Mouse (Mus musculus): ENCODE measurements around the gene Ntpcr. TPM values are rescaled to one million over a fixed set of nuclear protein-coding genes. Genes with fewer than 3 reads are reported as not detected.

Gene Ntpcr
- polyA plus RNA-seq, 1 experiment from 2014 or later = 19.3 TPM

DNA sequence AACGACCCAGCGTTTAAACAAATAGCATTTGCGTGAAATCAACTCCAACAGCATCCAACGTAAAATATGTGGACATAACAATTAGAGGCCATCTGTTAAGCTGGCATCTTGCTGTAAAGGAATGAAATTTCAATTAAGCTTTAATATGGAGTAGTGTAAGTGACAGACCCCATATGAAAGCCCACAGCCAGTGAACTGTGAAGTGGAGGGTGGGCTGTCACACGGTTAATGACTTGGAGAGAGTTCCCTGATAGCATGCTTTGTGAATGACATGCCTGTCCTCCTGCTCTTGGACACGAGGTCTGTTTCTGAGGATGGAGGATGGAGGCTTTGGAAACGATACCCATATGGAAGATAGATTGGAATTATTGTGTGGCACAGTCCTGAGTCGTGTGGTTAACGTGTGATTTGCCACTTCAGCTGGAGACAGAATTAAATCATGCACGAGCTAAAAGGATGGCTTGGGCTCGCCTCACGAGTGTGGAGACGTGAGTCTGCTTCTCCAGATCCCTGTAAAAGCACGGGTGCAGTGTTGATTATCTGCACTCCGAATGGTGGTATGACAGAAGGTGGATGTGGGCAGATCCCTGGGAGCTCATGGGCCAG, 26.8 kb upstream of the Ntpcr start:
- Histone ChIP-seq H3K9me3 (0 out of 2 replicates have a peak, but pooled peaks cover 4% of the 10 kb centered on the region), H3K27me3 (replicated peaks; ENCODE audit: low read depth, poor library complexity, severe bottlenecking) (no peaks in the 10 kb centered on the region), H3K4me1 (no peaks in the 10 kb centered on the region), H3K27ac (replicated peaks) (no peak overlapping the region), H3K4me3 (no peak overlapping the region), H3K36me3 (replicated peaks) (no peaks in the 10 kb centered on the region)
- 86% methylated on average over 15 of the region's 15 CpGs for WGBS
- DNase-seq (ENCODE audit: low spot score) = no peak

DNA sequence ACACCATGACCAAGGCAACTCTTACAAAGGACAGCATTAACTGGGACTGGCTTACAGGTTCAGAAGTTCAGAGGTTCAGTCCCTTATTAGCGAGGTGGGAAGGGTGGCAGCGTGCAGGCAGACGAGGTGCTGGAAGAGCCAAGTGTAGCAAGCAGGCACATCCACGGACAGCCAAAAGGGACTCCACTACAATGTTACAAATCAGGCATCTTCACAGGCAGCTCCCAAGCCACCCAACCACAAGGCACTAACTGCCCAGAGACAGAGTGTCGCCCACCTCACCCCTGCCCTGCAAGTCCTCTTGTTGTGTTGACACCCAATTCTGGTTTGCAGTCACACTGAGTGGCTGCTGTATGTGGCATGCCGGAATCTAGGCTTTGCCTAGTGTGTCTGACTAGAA, 25.3 kb upstream of the Ntpcr start:
- DNase-seq (ENCODE audit: low spot score) = no peak
- H3K4me1 ChIP-seq = no peaks in the 10 kb centered on the region
- WGBS = 84% methylated on average over 6 of the region's 6 CpGs
- H3K4me3 ChIP-seq = no peak overlapping the region
- H3K36me3 ChIP-seq (replicated peaks) = no peaks in the 10 kb centered on the region
- H3K9me3 ChIP-seq = no peaks in the 10 kb centered on the region
- no peaks in the 10 kb centered on the region for H3K27me3 ChIP-seq (replicated peaks; ENCODE audit: low read depth, poor library complexity, severe bottlenecking)
- H3K27ac ChIP-seq (replicated peaks) = no peak overlapping the region

GRCm38 (mm10) chr8:125705816-125706215, 23.9 kb upstream of the Ntpcr start:
- no peaks in the 10 kb centered on the region for H3K9me3 ChIP-seq
- H3K27ac ChIP-seq (replicated peaks) = no peak overlapping the region
- no peaks in the 10 kb centered on the region for H3K27me3 ChIP-seq (replicated peaks; ENCODE audit: low read depth, poor library complexity, severe bottlenecking)
- no peaks in the 10 kb centered on the region for H3K36me3 ChIP-seq (replicated peaks)
- H3K4me1 ChIP-seq = no peaks in the 10 kb centered on the region
- no peak for DNase-seq (ENCODE audit: low spot score)
- no peak overlapping the region for H3K4me3 ChIP-seq
- 88% methylated on average over 7 of the region's 7 CpGs for WGBS

- Histone ChIP-seq H3K4me1 (no peaks in the 10 kb centered on the region), H3K27ac (replicated peaks) (no peak overlapping the region), H3K27me3 (replicated peaks; ENCODE audit: low read depth, poor library complexity, severe bottlenecking) (no peaks in the 10 kb centered on the region), H3K4me3 (no peak overlapping the region), H3K36me3 (replicated peaks) (no peaks in the 10 kb centered on the region), H3K9me3 (no peaks in the 10 kb centered on the region)
- WGBS = 87% methylated on average over 5 of the region's 5 CpGs
- no peak for DNase-seq (ENCODE audit: low spot score)
These were observed 20.6 kb upstream of the Ntpcr start for GRCm38 (mm10) chr8:125709171-125709570.

DNA sequence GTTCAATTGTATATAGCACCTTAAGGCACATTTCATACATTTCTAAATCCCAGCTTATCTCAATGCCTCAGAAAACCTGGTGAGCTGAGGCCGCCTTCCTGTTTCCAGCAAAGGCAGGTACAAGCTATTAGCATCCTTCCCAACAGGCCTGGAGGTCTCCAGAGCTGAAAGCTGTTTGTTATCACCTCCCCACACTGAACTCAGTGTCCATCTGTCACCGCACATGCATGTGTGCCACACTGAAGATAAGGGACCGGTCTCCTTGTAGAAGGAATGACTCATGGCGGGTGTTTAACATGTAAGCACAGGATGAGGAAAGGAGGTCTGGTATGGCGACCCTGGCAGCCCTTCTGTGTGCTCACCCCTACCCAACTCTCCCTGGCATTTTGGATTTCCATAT, 18.2 kb upstream of the Ntpcr start:
- Histone ChIP-seq H3K27ac (replicated peaks) (no peak overlapping the region), H3K4me1 (peaks cover 7% of the 10 kb centered on the region), H3K36me3 (replicated peaks) (no peaks in the 10 kb centered on the region), H3K9me3 (no peaks in the 10 kb centered on the region), H3K27me3 (replicated peaks; ENCODE audit: low read depth, poor library complexity, severe bottlenecking) (no peaks in the 10 kb centered on the region), H3K4me3 (no peak overlapping the region)
- no peak for DNase-seq (ENCODE audit: low spot score)
- WGBS = 91% methylated on average over 5 of the region's 5 CpGs

DNA sequence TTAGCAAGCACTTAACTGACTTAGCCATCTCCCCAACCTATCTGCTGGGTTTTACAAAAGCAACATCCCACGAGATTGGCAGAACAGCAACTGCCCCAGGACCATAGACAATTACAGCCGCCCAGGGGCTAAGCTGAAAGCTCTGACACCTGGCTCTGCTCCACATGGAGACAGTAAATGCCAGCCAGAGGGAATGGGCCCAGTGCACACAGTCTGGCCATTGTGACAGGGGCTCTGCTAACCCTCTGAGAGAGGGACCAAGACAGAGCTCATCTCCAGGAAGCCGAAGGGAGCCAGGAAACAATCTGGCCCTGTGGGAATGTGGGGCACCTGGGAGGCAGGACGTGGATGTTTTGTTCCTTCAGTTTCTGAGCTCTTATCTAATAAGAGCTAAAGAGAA, 13.6 kb upstream of the Ntpcr start:
- no peaks in the 10 kb centered on the region for H3K9me3 ChIP-seq
- no peaks in the 10 kb centered on the region for H3K27me3 ChIP-seq (replicated peaks; ENCODE audit: low read depth, poor library complexity, severe bottlenecking)
- no peak overlapping the region for H3K4me3 ChIP-seq
- no peaks in the 10 kb centered on the region for H3K36me3 ChIP-seq (replicated peaks)
- H3K27ac ChIP-seq (replicated peaks) = no peak overlapping the region
- peaks cover 30% of the 10 kb centered on the region for H3K4me1 ChIP-seq
- WGBS = 43% methylated on average over 4 of the region's 4 CpGs
- no peak for DNase-seq (ENCODE audit: low spot score)

GRCm38 (mm10) chr8:125716613-125717012, 13.2 kb upstream of the Ntpcr start:
- no peak overlapping the region; the same call in 1 of the 2 replicates for H3K27ac ChIP-seq (replicated peaks)
- DNase-seq (ENCODE audit: low spot score) = no peak

GRCm38 (mm10) chr8:125718914-125719313, 10.8 kb upstream of the Ntpcr start:
- peaks cover 30% of the 10 kb centered on the region for H3K4me1 ChIP-seq
- no peaks in the 10 kb centered on the region for H3K9me3 ChIP-seq

More at GRCm38 (mm10) chr8:125716613-125717012, 13.2 kb upstream of the Ntpcr start:
- H3K9me3 ChIP-seq = no peaks in the 10 kb centered on the region
- H3K36me3 ChIP-seq (replicated peaks) = no peaks in the 10 kb centered on the region
- WGBS = 44% methylated on average over 7 of the region's 7 CpGs
- H3K4me3 ChIP-seq = no peak overlapping the region
- no peaks in the 10 kb centered on the region for H3K27me3 ChIP-seq (replicated peaks; ENCODE audit: low read depth, poor library complexity, severe bottlenecking)
- H3K4me1 ChIP-seq = peaks cover 30% of the 10 kb centered on the region

GRCm38 (mm10) chr8:125722675-125723074, 7.1 kb upstream of the Ntpcr start:
- Histone ChIP-seq H3K4me3 (no peak overlapping the region), H3K9me3 (no peaks in the 10 kb centered on the region), H3K27ac (replicated peaks) (no peak overlapping the region), H3K27me3 (replicated peaks; ENCODE audit: low read depth, poor library complexity, severe bottlenecking) (no peaks in the 10 kb centered on the region), H3K36me3 (replicated peaks) (no peaks in the 10 kb centered on the region), H3K4me1 (peaks cover 16% of the 10 kb centered on the region)
- WGBS = 94% methylated on average over 7 of the region's 7 CpGs
- no peak for DNase-seq (ENCODE audit: low spot score)

More at GRCm38 (mm10) chr8:125718914-125719313, 10.8 kb upstream of the Ntpcr start:
- no peak for DNase-seq (ENCODE audit: low spot score)
- no peaks in the 10 kb centered on the region for H3K27me3 ChIP-seq (replicated peaks; ENCODE audit: low read depth, poor library complexity, severe bottlenecking)
- no peak overlapping the region for H3K4me3 ChIP-seq
- no peak overlapping the region for H3K27ac ChIP-seq (replicated peaks)
- 62% methylated on average over 4 of the region's 4 CpGs for WGBS
- H3K36me3 ChIP-seq (replicated peaks) = no peaks in the 10 kb centered on the region

- Histone ChIP-seq H3K4me3 (no peak overlapping the region), H3K9me3 (no peaks in the 10 kb centered on the region), H3K27me3 (replicated peaks; ENCODE audit: low read depth, poor library complexity, severe bottlenecking) (no peaks in the 10 kb centered on the region), H3K4me1 (peaks cover 13% of the 10 kb centered on the region), H3K27ac (replicated peaks) (no peak overlapping the region), H3K36me3 (replicated peaks) (no peaks in the 10 kb centered on the region)
- no peak for DNase-seq (ENCODE audit: low spot score)
- WGBS = 90% methylated on average over 6 of the region's 6 CpGs
These were observed 6.3 kb upstream of the Ntpcr start for GRCm38 (mm10) chr8:125723437-125723836.

- DNase-seq (ENCODE audit: low spot score) = no peak
- no peaks in the 10 kb centered on the region for H3K36me3 ChIP-seq (replicated peaks)
- H3K9me3 ChIP-seq = no peaks in the 10 kb centered on the region
- H3K27ac ChIP-seq (replicated peaks) = no peak overlapping the region
- H3K27me3 ChIP-seq (replicated peaks; ENCODE audit: low read depth, poor library complexity, severe bottlenecking) = no peaks in the 10 kb centered on the region
- peaks cover 12% of the 10 kb centered on the region for H3K4me1 ChIP-seq
- no peak overlapping the region for H3K4me3 ChIP-seq
- 80% methylated on average over 6 of the region's 6 CpGs for WGBS
These were observed 4.5 kb upstream of the Ntpcr start for GRCm38 (mm10) chr8:125725037-125725820.

- H3K9me3 ChIP-seq = no peaks in the 10 kb centered on the region
- H3K36me3 ChIP-seq (replicated peaks) = no peaks in the 10 kb centered on the region
- DNase-seq (ENCODE audit: low spot score) = no peak
- 91% methylated on average over 4 of the region's 4 CpGs for WGBS
- no peaks in the 10 kb centered on the region for H3K27me3 ChIP-seq (replicated peaks; ENCODE audit: low read depth, poor library complexity, severe bottlenecking)
- H3K4me3 ChIP-seq = no peak overlapping the region
- no peak overlapping the region for H3K27ac ChIP-seq (replicated peaks)
- H3K4me1 ChIP-seq = peaks cover 15% of the 10 kb centered on the region
These were observed 3.6 kb upstream of the Ntpcr start for GRCm38 (mm10) chr8:125726143-125726542.

DNA sequence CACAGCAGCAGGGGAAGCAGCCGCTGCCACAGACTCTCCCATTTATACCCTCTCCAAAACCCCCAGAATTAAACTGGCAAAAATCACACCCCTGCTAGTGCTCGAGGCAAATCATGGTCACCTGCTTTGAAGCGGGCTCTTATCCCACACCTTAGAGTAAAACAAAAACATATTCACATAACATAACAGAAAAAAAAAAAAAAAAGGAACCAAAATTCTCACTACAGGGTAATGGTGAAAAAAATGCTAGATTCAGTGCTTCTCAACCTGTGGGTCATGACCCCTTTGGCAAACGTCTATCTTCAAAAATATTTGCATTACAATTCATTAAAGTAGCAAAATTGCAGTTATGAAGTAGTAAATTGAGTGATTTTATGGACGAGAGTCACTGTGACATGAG, 2.8 kb upstream of the Ntpcr start:
- Histone ChIP-seq H3K4me1 (peaks cover 20% of the 10 kb centered on the region), H3K36me3 (replicated peaks) (no peaks in the 10 kb centered on the region), H3K27me3 (replicated peaks; ENCODE audit: low read depth, poor library complexity, severe bottlenecking) (no peaks in the 10 kb centered on the region; the same call in 1 of the 2 replicates), H3K27ac (replicated peaks) (no peak overlapping the region), H3K9me3 (no peaks in the 10 kb centered on the region), H3K4me3 (no peak overlapping the region)
- 83% methylated on average over 5 of the region's 5 CpGs for WGBS
- no peak for DNase-seq (ENCODE audit: low spot score)

Data from embryonic facial prominence, embryonic 10.5 days (tissue).